Mouse (Mus musculus): ENCODE measurements at regions not wholly inside any gene's neighbourhood (a gene's known extent, or its start where the extent isn't known, plus 50 kb on each side); places are given as distances from the start of the nearest gene placed in this dataset.
A peak's percentile ranks its signal among the peaks of the same experiment; 100 is the strongest.

DNA sequence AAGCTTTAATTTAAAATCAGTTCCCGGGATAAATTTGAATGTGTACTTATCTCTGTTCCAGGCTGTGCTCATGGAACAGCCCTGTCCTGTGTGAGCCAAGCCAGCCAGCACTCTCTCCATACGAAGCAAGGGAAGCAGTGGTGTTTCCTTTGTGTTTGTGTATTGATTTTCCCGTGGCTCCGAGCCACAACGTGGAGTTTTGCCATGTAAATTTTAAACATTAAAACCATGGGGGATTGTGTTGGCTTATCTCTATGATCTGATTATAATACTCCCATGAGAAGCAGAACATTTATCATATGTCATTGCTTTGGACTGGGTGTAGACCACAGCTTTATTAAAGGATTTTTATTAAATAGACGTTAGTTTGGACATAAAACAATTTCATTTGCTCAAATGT, 106.1 kb upstream of the Npvf start:
- Histone ChIP-seq H3K9me3 (no peaks in the 10 kb centered on the region), H3K36me3 (replicated peaks) (no peaks in the 10 kb centered on the region), H3K9ac (no peak overlapping the region), H3K4me3 (no peak overlapping the region), H3K4me2 (no peak overlapping the region), H3K4me1 (no peaks in the 10 kb centered on the region), H3K27ac (no peak overlapping the region), H3K27me3 (replicated peaks) (no peaks in the 10 kb centered on the region)
- 54% methylated on average over 6 of the region's 6 CpGs for WGBS
- ATAC-seq (replicated peaks): no peak

DNA sequence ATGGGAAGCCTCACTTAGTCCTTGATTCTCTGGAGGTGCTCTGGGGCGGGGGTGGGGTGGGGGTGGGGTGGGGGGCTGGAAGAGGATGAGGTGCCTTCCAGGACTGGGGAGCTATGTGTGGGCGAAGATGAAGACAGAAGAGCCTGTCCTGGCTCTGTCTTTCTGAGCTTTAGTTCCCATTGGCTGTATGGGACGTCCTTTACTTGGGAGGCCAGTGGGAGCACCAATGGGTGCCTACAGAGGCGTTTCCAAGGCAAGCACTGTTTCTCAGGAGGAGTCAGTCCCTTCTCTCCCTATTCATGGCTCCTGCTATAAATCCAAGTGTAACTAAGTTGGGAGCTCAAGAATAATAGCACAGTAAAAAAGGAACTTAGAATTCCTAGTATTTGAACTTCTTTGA, 108.9 kb upstream of the Npvf start:
- H3K27me3 ChIP-seq (replicated peaks): no peaks in the 10 kb centered on the region
- H3K4me2 ChIP-seq: no peak overlapping the region
- no peak overlapping the region for H3K9ac ChIP-seq
- no peaks in the 10 kb centered on the region for H3K9me3 ChIP-seq
- no peaks in the 10 kb centered on the region for H3K36me3 ChIP-seq (replicated peaks)
- no peaks in the 10 kb centered on the region for H3K4me1 ChIP-seq
- no peak for ATAC-seq (replicated peaks)
- no peak overlapping the region for H3K4me3 ChIP-seq
- no peak overlapping the region for H3K27ac ChIP-seq
- 58% methylated on average over 4 of the region's 4 CpGs for WGBS

DNA sequence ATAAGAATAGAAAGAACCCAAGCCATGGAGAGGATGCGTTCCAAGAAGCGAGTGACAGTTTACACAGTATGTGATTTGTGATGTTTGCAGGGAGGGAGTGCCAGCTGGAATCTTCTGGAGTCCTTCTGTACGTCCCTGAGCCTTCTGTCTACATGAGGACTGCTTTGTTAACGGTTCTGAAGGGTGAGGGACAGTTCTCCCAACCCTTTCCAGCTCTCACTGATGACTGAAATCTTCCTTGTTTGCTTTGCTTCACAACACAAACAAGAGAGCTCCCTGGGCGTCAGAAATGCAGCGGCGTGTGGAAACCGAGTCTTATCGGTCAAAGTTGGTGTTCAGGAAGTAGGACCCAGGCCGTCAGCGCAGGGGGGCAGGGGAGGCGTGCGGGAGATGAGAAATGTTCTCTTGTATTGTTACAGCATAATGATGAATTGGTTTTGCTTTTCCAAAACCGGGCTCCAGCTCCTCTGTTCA, 112.2 kb upstream of the Npvf start:
- no peak for ATAC-seq (replicated peaks)
- no peak overlapping the region for H3K27ac ChIP-seq
- no peaks in the 10 kb centered on the region for H3K36me3 ChIP-seq (replicated peaks)
- no peaks in the 10 kb centered on the region for H3K9me3 ChIP-seq
- WGBS: 63% methylated on average over 14 of the region's 14 CpGs
- H3K9ac ChIP-seq: no peak overlapping the region
- no peaks in the 10 kb centered on the region for H3K4me1 ChIP-seq
- no peak overlapping the region for H3K4me3 ChIP-seq
- H3K4me2 ChIP-seq: no peak overlapping the region
- no peaks in the 10 kb centered on the region for H3K27me3 ChIP-seq (replicated peaks)

DNA sequence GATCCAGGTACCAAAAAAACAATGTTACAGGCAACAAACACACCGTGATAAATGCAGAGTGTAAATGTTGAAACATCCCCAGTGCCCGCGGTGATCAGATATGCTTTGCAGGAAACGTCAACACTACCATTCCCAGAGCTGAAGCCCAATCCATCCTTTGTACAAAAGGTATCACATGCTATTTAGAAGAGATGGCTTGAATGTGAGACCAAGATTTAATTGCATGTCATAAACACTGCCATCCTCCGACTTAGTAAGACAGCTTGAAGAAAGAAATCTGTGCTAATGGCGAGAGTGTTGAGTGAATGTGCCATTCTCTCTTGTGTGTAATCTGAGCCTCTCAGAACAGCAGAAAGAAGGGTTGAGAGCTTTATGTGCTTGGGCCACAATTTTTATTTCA, 112.9 kb upstream of the Npvf start:
- H3K4me1 ChIP-seq: no peaks in the 10 kb centered on the region
- H3K4me3 ChIP-seq: no peak overlapping the region
- no peak overlapping the region for H3K4me2 ChIP-seq
- H3K9me3 ChIP-seq: no peaks in the 10 kb centered on the region
- H3K27ac ChIP-seq: no peak overlapping the region
- H3K36me3 ChIP-seq (replicated peaks): no peaks in the 10 kb centered on the region
- no peak overlapping the region for H3K9ac ChIP-seq
- H3K27me3 ChIP-seq (replicated peaks): no peaks in the 10 kb centered on the region
- ATAC-seq (replicated peaks): no peak
- 60% methylated on average over 6 of the region's 6 CpGs for WGBS

DNA sequence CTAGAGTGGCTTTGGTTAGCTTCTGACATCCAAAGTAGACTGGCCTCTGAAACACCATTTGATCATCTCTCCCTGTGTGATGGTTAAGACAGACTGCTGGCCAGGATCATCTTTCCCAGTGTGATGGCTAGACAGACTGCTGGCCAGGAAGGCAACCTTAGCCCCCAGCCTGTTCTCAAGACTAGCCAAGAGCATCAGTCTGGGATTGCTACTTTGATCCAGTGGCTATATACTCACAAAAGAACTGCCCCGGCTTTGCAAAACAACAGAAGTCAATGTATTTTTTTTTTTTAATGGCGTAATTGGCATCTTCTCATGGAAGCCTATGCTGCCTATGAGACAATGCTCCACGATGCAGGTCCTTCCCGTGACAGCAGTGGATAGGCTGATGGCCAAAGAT, 113.6 kb upstream of the Npvf start:
- Histone ChIP-seq H3K4me1 (no peaks in the 10 kb centered on the region), H3K27me3 (replicated peaks) (no peaks in the 10 kb centered on the region), H3K9ac (no peak overlapping the region), H3K9me3 (no peaks in the 10 kb centered on the region), H3K4me3 (no peak overlapping the region), H3K36me3 (replicated peaks) (no peaks in the 10 kb centered on the region), H3K27ac (no peak overlapping the region), H3K4me2 (no peak overlapping the region)
- no peak for ATAC-seq (replicated peaks)
- 92% methylated on average over 4 of the region's 4 CpGs for WGBS

DNA sequence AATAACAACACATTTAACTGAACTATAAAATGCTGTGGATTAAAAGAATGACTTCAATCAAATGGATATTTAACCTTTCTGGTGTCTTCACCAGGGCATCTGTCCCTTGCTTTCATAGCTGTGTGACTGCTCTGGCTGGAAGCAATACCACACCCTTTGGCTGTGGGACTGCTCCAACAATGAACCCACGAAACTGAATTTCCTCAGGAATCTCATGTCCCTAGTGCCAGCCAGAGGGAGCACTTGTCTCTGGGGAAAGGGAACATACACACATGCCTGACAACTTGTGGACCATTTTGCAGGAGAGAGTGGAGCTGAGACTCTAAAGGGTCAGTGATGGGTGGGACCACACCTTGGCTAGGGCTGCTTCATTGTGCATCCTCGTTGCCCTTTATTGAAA, 114.9 kb upstream of the Npvf start:
- Histone ChIP-seq H3K27me3 (replicated peaks) (no peaks in the 10 kb centered on the region), H3K4me2 (no peak overlapping the region), H3K4me3 (no peak overlapping the region), H3K4me1 (no peaks in the 10 kb centered on the region), H3K9ac (no peak overlapping the region), H3K36me3 (replicated peaks) (no peaks in the 10 kb centered on the region), H3K9me3 (no peaks in the 10 kb centered on the region), H3K27ac (no peak overlapping the region)
- ATAC-seq (replicated peaks): no peak
- 86% methylated on average over 2 of the region's 2 CpGs for WGBS

DNA sequence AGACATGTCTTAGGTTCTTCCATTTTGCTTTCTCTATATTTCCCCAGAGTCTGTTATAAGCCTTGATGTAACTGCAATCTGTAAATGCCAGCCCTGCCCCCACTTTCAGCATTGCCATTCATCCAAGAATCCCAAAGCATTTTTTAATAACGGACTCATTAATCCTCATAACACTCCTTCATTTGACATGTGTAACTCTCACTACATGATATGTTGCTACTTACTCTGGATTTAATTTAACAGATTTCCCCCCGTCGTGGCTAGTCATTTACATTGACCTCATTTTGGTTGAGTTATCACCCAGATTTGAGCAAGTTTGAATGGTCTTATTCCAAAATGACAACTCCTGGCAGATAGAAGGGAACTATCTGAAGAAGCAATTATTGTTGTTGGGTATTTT, 116.2 kb upstream of the Npvf start:
- Histone ChIP-seq H3K4me3 (no peak overlapping the region), H3K9ac (no peak overlapping the region), H3K27ac (no peak overlapping the region), H3K36me3 (replicated peaks) (no peaks in the 10 kb centered on the region), H3K9me3 (no peaks in the 10 kb centered on the region), H3K27me3 (replicated peaks) (no peaks in the 10 kb centered on the region), H3K4me2 (no peak overlapping the region), H3K4me1 (peaks cover 7% of the 10 kb centered on the region)
- ATAC-seq (replicated peaks): no peak
- WGBS: 76% methylated on average over 3 of the region's 3 CpGs

DNA sequence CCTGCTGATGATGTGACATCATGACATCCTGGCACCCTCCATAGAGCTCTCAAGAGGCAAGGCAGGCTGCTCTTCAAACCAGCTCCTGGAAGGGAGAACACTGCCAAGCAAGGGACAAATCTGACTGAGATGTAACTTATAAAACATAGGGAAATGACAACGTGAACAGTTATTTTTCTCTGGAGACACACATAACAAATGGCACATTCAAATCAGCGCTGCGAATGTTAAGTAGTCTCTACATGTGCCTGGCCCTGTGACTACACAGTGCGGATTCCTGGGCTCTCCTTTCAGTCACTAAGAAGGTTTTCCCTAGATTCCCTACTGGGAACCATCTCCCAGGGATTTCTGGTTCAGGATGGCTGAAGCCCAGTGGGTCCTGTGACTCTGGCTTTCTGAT, 121.4 kb upstream of the Npvf start:
- no peaks in the 10 kb centered on the region for H3K27me3 ChIP-seq (replicated peaks)
- ATAC-seq (replicated peaks): no peak
- H3K4me3 ChIP-seq: no peak overlapping the region
- no peaks in the 10 kb centered on the region for H3K9me3 ChIP-seq
- peaks cover 36% of the 10 kb centered on the region for H3K4me1 ChIP-seq
- peak overlapping the region; percentile 94 for H3K27ac ChIP-seq
- no peak overlapping the region for H3K9ac ChIP-seq
- 38% methylated on average over 4 of the region's 4 CpGs for WGBS
- H3K36me3 ChIP-seq (replicated peaks): no peaks in the 10 kb centered on the region
- H3K4me2 ChIP-seq: 0 out of 2 replicates have a peak overlapping the region, but pooled peaks have one; percentile 0

DNA sequence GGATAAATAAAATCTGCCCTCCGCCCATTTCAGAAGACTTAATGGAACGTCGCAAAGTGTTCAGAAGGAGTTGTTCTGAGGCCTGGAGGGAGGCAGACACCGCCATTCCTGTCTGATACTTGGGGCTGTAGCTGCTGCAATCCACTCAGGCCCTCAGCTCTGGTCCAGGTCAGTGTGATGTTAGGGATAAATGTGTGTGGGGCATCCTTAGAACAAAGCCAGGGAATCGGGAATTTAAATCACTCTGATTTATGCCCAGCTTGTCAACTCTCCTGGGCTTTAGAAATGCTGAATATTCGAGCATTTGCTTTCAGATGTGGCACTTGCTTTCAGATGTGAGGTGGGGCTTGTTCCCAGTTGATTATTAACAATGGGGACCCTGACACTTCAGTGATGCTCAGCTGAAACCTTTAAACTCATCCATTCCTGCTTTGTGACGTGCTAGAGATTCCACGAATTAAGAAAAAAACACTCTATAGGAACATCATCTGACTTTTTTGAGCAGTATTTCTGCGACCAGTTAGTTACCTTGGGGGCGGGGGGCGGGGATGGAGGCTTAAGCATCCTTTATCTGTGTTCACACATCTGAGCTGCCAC, 122.1 kb upstream of the Npvf start:
- Histone ChIP-seq H3K27me3 (replicated peaks) (no peaks in the 10 kb centered on the region), H3K4me1 (peaks cover 36% of the 10 kb centered on the region), H3K9ac (no peak overlapping the region), H3K4me3 (no peak overlapping the region), H3K9me3 (no peaks in the 10 kb centered on the region), H3K4me2 (peak overlapping the region; percentile 36), H3K36me3 (replicated peaks) (no peaks in the 10 kb centered on the region), H3K27ac (peak overlapping the region; percentile 94)
- peak; percentile 54 for ATAC-seq (replicated peaks)
- 15% methylated on average over 11 of the region's 11 CpGs for WGBS

DNA sequence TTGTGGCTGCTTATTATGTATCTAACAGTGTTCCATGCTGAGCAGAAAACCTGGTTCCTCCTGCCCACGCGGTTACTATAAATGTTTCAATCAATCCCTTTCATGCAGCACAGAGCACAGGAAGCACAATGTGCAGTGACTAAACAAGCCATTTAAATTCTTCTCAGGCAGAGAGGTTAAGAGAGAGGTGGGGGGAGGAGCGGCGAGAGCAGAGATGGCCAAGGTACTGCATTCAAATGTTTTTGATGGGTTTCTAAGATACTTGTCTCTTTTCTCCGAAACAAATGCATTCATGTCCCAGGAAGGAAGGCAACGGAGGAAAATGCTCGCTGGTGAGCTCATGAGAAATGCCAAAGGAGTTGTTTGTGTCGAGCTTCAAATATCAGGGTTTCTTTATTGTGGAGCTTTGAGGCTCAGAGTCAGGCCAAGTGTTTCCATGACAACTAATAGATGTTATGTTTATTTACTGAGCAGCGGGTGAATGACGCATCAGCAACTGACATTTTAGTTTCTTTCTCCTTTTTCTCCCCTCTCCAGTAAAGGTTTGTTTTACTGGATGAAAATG, 122.8 kb upstream of the Npvf start:
- Histone ChIP-seq H3K9ac (no peak overlapping the region; the same call in 1 of the 2 replicates), H3K4me2 (peak overlapping the region; percentile 36), H3K27me3 (replicated peaks) (no peaks in the 10 kb centered on the region), H3K27ac (peak overlapping the region; percentile 94), H3K36me3 (replicated peaks) (no peaks in the 10 kb centered on the region), H3K4me1 (peaks cover 36% of the 10 kb centered on the region), H3K9me3 (no peaks in the 10 kb centered on the region), H3K4me3 (no peak overlapping the region)
- 2% methylated on average over 10 of the region's 10 CpGs for WGBS
- ATAC-seq (replicated peaks): peak; percentile 93

DNA sequence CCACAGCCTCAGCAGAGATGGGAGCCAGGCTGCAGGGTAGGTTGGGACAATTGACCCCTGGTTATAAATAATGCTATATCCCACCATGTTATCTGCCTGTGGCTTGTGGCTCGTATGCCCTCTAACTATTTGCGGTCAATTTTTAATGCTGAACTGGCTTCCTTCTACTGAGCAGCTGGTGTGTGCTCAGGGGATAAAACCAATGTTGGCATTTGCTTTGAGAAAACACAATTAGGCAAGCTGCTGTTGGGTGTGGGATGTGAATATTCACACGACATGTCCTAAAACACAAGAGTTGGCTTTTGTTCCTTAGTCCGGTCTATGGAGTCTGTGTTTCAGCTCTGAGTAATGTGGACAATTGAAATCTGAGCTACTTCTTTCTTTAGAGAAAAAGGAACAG, 123.6 kb upstream of the Npvf start:
- 19% methylated on average over 4 of the region's 4 CpGs for WGBS

DNA sequence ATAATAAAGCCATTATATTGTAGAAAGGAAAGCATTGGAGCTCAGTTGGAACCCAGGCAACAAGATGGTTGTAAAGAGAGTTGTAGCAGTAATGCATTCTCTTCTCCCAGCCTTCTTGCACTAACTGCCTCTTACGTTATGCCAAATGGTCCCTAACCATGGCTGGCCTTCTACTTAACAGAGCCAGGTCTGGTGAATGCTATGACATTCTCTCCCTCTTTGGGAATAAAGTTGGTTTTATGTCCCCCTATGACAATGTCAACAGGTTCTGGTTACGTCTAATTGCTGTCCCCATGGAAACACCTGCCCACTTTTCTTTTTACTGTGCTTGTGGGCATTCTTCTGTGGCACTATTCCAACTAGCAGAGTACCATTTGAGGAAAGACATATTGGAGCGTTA, 126.4 kb upstream of the Npvf start:
- Histone ChIP-seq H3K9me3 (no peaks in the 10 kb centered on the region), H3K27ac (no peak overlapping the region), H3K4me2 (no peak overlapping the region), H3K9ac (no peak overlapping the region), H3K4me3 (no peak overlapping the region), H3K4me1 (peaks cover 35% of the 10 kb centered on the region), H3K36me3 (replicated peaks) (no peaks in the 10 kb centered on the region), H3K27me3 (replicated peaks) (no peaks in the 10 kb centered on the region)
- ATAC-seq (replicated peaks): no peak
- 86% methylated on average over 3 of the region's 3 CpGs for WGBS

More for the DNA sequence above, 123.6 kb upstream of the Npvf start:
- H3K36me3 ChIP-seq (replicated peaks): no peaks in the 10 kb centered on the region
- peak; percentile 31; the same call in 1 of the 2 replicates for ATAC-seq (replicated peaks)
- no peak overlapping the region for H3K4me2 ChIP-seq
- H3K9ac ChIP-seq: no peak overlapping the region
- peak overlapping the region; percentile 94 for H3K27ac ChIP-seq
- peaks cover 36% of the 10 kb centered on the region for H3K4me1 ChIP-seq
- no peaks in the 10 kb centered on the region for H3K27me3 ChIP-seq (replicated peaks)
- H3K9me3 ChIP-seq: no peaks in the 10 kb centered on the region
- H3K4me3 ChIP-seq: no peak overlapping the region

DNA sequence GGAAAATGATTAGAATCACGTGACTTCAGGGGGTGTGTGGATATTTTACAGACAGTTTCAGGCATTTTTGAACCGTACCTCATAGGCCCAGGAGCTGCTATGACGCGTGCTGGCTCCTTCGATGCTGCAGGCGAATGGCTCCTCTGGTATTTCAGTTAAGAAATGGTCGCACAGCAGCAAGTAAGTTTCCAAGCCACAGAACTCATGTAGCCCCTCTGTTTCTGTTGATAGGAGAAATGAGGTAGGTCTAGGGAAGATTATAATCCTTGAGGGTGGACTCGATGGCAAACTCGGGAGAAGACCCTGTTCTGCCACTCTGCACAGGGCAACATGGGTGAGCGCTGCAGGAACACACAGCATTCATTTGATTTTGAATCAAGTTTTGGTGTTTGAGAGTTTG, 127.0 kb upstream of the Npvf start:
- H3K9me3 ChIP-seq: no peaks in the 10 kb centered on the region
- H3K27ac ChIP-seq: no peak overlapping the region
- peaks cover 29% of the 10 kb centered on the region for H3K4me1 ChIP-seq
- H3K27me3 ChIP-seq (replicated peaks): no peaks in the 10 kb centered on the region
- H3K36me3 ChIP-seq (replicated peaks): no peaks in the 10 kb centered on the region
- H3K4me3 ChIP-seq: no peak overlapping the region
- WGBS: 88% methylated on average over 10 of the region's 10 CpGs
- no peak overlapping the region for H3K9ac ChIP-seq
- no peak for ATAC-seq (replicated peaks)
- no peak overlapping the region for H3K4me2 ChIP-seq

All from midbrain, embryonic 15.5 days (tissue).